25 mouse cellular contexts compared by ENCODE assay signal in genomic region chr3:159848156-159848555, GRCm38 (mm10). TPM values are rescaled to one million over a fixed set of nuclear protein-coding genes. Genes with fewer than 3 reads are reported as not detected.
DNase-seq lines count a peak whose midpoint lies in the region; ATAC-seq lines count a peak whose summit lies in the region.
"Had no signal": no experiment of that assay in that cellular context is flagged by ENCODE, and none has a peak within 500 bp of the region (broad histone marks: within the 10 kb centered on the region; RNA-seq: fewer than 3 reads in every experiment).

No protein-coding gene starts in this region.

- H3K4me1 ChIP-seq in heart, embryonic 14.5 days (ENCODE audit: control insufficient read depth in 2 of 2, insufficient read depth in 2 of 2, low read length in 2 of 2), result peaks cover 2% of the 10 kb centered on the region in 2 experiments
- no peaks in the 10 kb centered on the region for H3K4me1 ChIP-seq in midbrain, embryonic 15.5 days
- H3K4me1 ChIP-seq: liver, embryonic 12.5 days had no signal

- no peak overlapping the region for H3K4me3 ChIP-seq in heart, embryonic 14.5 days (ENCODE audit: control insufficient read depth in 1 of 2, insufficient read depth in 1 of 2, low read depth in 1 of 2, low read length in 2 of 2)
- H3K4me3 ChIP-seq in midbrain, embryonic 15.5 days, result no peak overlapping the region
- H3K4me3 ChIP-seq: hindbrain, embryonic 13.5 days; layer of hippocampus, adult 2 months; liver, embryonic 12.5 days; neural tube, embryonic 13.5 days had no signal

- H3K36me3 ChIP-seq in heart, embryonic 14.5 days (ENCODE audit: control insufficient read depth, insufficient read depth, low read length), result no peaks in the 10 kb centered on the region
- H3K36me3 ChIP-seq in midbrain, embryonic 15.5 days (replicated peaks), result no peaks in the 10 kb centered on the region
- H3K36me3 ChIP-seq: G1E; hindbrain, embryonic 13.5 days; liver, embryonic 12.5 days; neural tube, embryonic 13.5 days had no signal

- H3K4me2 ChIP-seq in heart, embryonic 14.5 days (ENCODE audit: low read length), result peak overlapping the region; percentile 54; the same call in 1 of the 2 replicates
- H3K4me2 ChIP-seq in midbrain, embryonic 15.5 days, result no peak overlapping the region
- H3K4me2 ChIP-seq: hindbrain, embryonic 13.5 days; liver, embryonic 12.5 days; midbrain, embryonic 11.5 days; neural tube, embryonic 13.5 days had no signal

- peak overlapping the region in 1 of 2 experiments; percentile 53; a peak in 1 of 4 replicates for H3K27ac ChIP-seq in heart, embryonic 14.5 days (replicated peaks in 1 of 2; ENCODE audit: control insufficient read depth in 1 of 2, insufficient read depth in 1 of 2, low read depth in 2 of 2, low read length in 2 of 2)
- no peak overlapping the region for H3K27ac ChIP-seq in midbrain, embryonic 15.5 days
- H3K27ac ChIP-seq: hindbrain, embryonic 13.5 days; layer of hippocampus, adult 2 months; liver, embryonic 12.5 days; neural tube, embryonic 13.5 days had no signal

- H3K9ac ChIP-seq in heart, embryonic 14.5 days (ENCODE audit: low read length), result no peak overlapping the region
- H3K9ac ChIP-seq in midbrain, embryonic 15.5 days, result no peak overlapping the region
- H3K9ac ChIP-seq: hindbrain, embryonic 13.5 days; liver, embryonic 12.5 days; liver, postnatal 0 days; neural tube, embryonic 13.5 days had no signal

- no peaks in the 10 kb centered on the region for H3K27me3 ChIP-seq in heart, embryonic 14.5 days (ENCODE audit: control insufficient read depth, insufficient read depth, low read length)
- H3K27me3 ChIP-seq in midbrain, embryonic 15.5 days (replicated peaks), result no peaks in the 10 kb centered on the region
- H3K27me3 ChIP-seq: hindbrain, embryonic 13.5 days; liver, embryonic 12.5 days; neural tube, embryonic 13.5 days had no signal

- ATAC-seq in heart, embryonic 14.5 days (ENCODE audit: insufficient number of reproducible peaks, insufficient read depth, low FRiP score, low read depth), result no peak
- ATAC-seq in midbrain, embryonic 15.5 days (replicated peaks), result no peak
- ATAC-seq: forebrain, embryonic 14.5 days; liver, embryonic 12.5 days; liver, postnatal 0 days had no signal

- no peaks in the 10 kb centered on the region for H3K9me3 ChIP-seq in heart, embryonic 14.5 days (ENCODE audit: control insufficient read depth, low read length)
- H3K9me3 ChIP-seq in midbrain, embryonic 15.5 days, result no peaks in the 10 kb centered on the region
- H3K9me3 ChIP-seq: G1E; hindbrain, embryonic 13.5 days; liver, embryonic 12.5 days; neural tube, embryonic 13.5 days had no signal

- DNase-seq in heart, adult 8-10 months (ENCODE audit: low spot score), result no peak
- DNase-seq in kidney, adult 9 months, result peak; percentile 75
- no peak for DNase-seq in kidney, postnatal 10 days
- DNase-seq in lung, postnatal 25 days (ENCODE audit: low spot score), result peak; percentile 14
- no peak for DNase-seq in lung, adult 18-20 months
- DNase-seq: adrenal gland, postnatal 10 days; cerebellum, adult 8-10 months; cerebellum, postnatal 25 days; gastrocnemius, postnatal 14 days; heart, postnatal 4 days; kidney, adult 18-20 months; left cerebral cortex, postnatal 4 days; liver, postnatal 0 days; right cerebral cortex, postnatal 4 days; thymus, adult 18-20 months; thymus, postnatal 25 days had no signal

RNA-seq across cellular contexts. Expression of gene Wls, which starts 8.7 kb away (rescaled TPM):
- polyA plus RNA-seq in heart, embryonic 14.5 days (2014; fragmentation: Nextera tagmentation; extraction: Ambion mirVana), result 150 TPM in 2 replicates
- total RNA-seq in heart, adult 8-10 months (2022), result 10 to 100 TPM; 33.5 to 43.9 (median 43.0) TPM
- polyA plus RNA-seq in midbrain, embryonic 15.5 days (2015; fragmentation: Nextera tagmentation; extraction: Ambion mirVana), result 80.8 and 81.9 TPM in 2 replicates

Comparison
In these comparisons a context has a peak if more than half of its experiments do, and no peak if none do; other contexts are left out.
1. DNase-seq: peak in kidney, adult 9 months (single experiment) and lung, postnatal 25 days (single experiment); none in heart, adult 8-10 months (single experiment), kidney, postnatal 10 days (single experiment) and lung, adult 18-20 months (0 of 2).